Mouse (Mus musculus) adrenal gland, adult 8-10 months (tissue): ENCODE measurements around the gene Spata31d1a. TPM values are rescaled to one million over a fixed set of nuclear protein-coding genes. Genes with fewer than 3 reads are reported as not detected.
"Not testable (repeated sequence)": the region's sequence is repeated elsewhere in the genome, so short reads cannot be mapped to it uniquely, and the experiment has no call there.

Experiments
- DNase-seq: peaks from one replicate; pipeline ENCODE4 v3.0.0; 2022
- total RNA-seq, 4 experiments: library from RNA; stranded (reverse); gene quantifications; 2 replicates each; pipeline ENCODE4 v1.2.4; 2022

The Spata31d1a gene
- not detected for total RNA-seq

- no peak for DNase-seq
These were observed at the start of gene Spata31d1a for GRCm38 (mm10) chr13:59710230-59710629. Gene Spata31d1a, minus strand, starts transcription at chr13:59710330.

GRCm38 (mm10) chr13:59756906-59757305 lies 46.8 kb upstream of the Spata31d1a start:
- no peak for DNase-seq

GRCm38 (mm10) chr13:59750310-59750709 lies 40.2 kb upstream of the Spata31d1a start:
- DNase-seq = no peak

GRCm38 (mm10) chr13:59746711-59747110 lies 36.6 kb upstream of the Spata31d1a start, which contains the start of gene 1700014D04Rik:
Gene 1700014D04Rik, minus strand, starts transcription at chr13:59746752.
- DNase-seq = no peak

GRCm38 (mm10) chr13:59746164-59746563 lies 36.0 kb upstream of the Spata31d1a start:
- no peak for DNase-seq

- DNase-seq = no peak
These were observed 35.3 kb upstream of the Spata31d1a start for GRCm38 (mm10) chr13:59745462-59745861.

GRCm38 (mm10) chr13:59741697-59742096 lies 31.6 kb upstream of the Spata31d1a start:
- no peak for DNase-seq

- DNase-seq = peak; percentile 53
These were observed 31.0 kb upstream of the Spata31d1a start for GRCm38 (mm10) chr13:59741096-59741495.

- no peak for DNase-seq
These were observed 29.3 kb upstream of the Spata31d1a start for GRCm38 (mm10) chr13:59739397-59739796.

- DNase-seq = no peak
These were observed 28.3 kb upstream of the Spata31d1a start for GRCm38 (mm10) chr13:59738455-59738854.

- no peak for DNase-seq
These were observed 25.1 kb upstream of the Spata31d1a start for GRCm38 (mm10) chr13:59735190-59735589.

GRCm38 (mm10) chr13:59734347-59734746 lies 24.2 kb upstream of the Spata31d1a start:
- not testable (repeated sequence) for DNase-seq

GRCm38 (mm10) chr13:59733936-59734335 lies 23.8 kb upstream of the Spata31d1a start:
- DNase-seq = no peak

- DNase-seq = no peak
These were observed 21.5 kb upstream of the Spata31d1a start, which contains the start of gene Spata31d1d for GRCm38 (mm10) chr13:59731652-59732051. Gene Spata31d1d, minus strand, starts transcription at chr13:59731752.

- DNase-seq = peak; percentile 33
These were observed 18.4 kb upstream of the Spata31d1a start for GRCm38 (mm10) chr13:59728378-59729093.

GRCm38 (mm10) chr13:59726139-59726867 lies 16.2 kb upstream of the Spata31d1a start:
- DNase-seq = no peak

GRCm38 (mm10) chr13:59722089-59722488 lies 12.0 kb upstream of the Spata31d1a start:
- not testable (repeated sequence) for DNase-seq

- no peak for DNase-seq
These were observed 9.3 kb upstream of the Spata31d1a start for GRCm38 (mm10) chr13:59719475-59719874.

- DNase-seq = not testable (repeated sequence)
These were observed 8.8 kb upstream of the Spata31d1a start for GRCm38 (mm10) chr13:59718857-59719440.

- DNase-seq = no peak
These were observed 3.6 kb upstream of the Spata31d1a start for GRCm38 (mm10) chr13:59713710-59714109.

- DNase-seq = not testable (repeated sequence)
These were observed 1.9 kb upstream of the Spata31d1a start, which contains the start of gene Spata31d1b for GRCm38 (mm10) chr13:59711984-59712383. Gene Spata31d1b, plus strand, starts transcription at chr13:59712284.

GRCm38 (mm10) chr13:59704562-59704961 lies 5.6 kb downstream of the Spata31d1a start:
- DNase-seq = no peak

GRCm38 (mm10) chr13:59703514-59703913 lies 6.6 kb downstream of the Spata31d1a start:
- DNase-seq = no peak
